Mouse (Mus musculus) embryo, embryonic 9.5 days (tissue): ENCODE data around the gene Padi4.
A peak's percentile ranks its signal among the peaks of the same experiment; 100 is the strongest.

Experiments
- DNase-seq: peaks from one replicate; pipeline ENCODE4 v3.0.0-alpha.2; 2017; ENCODE audit errors: extremely low spot score

Gene Padi4

GRCm38 (mm10) chr4:140774025-140774800, at the start of gene Padi4:
Padi4 (minus strand) TSS chr4:140774236.
- no peak for DNase-seq

GRCm38 (mm10) chr4:140821988-140822387, 48.0 kb upstream of the Padi4 start:
- DNase-seq = no peak

- DNase-seq = no peak
These were observed 43.4 kb upstream of the Padi4 start for GRCm38 (mm10) chr4:140817413-140817812.

- no peak for DNase-seq
These were observed 42.2 kb upstream of the Padi4 start for GRCm38 (mm10) chr4:140815996-140816917.

- DNase-seq = no peak
These were observed 41.5 kb upstream of the Padi4 start for GRCm38 (mm10) chr4:140815496-140815895.

- DNase-seq = peak; percentile 61
These were observed 40.5 kb upstream of the Padi4 start for GRCm38 (mm10) chr4:140814241-140815225.

- no peak for DNase-seq
These were observed 39.5 kb upstream of the Padi4 start for GRCm38 (mm10) chr4:140813358-140814185.

GRCm38 (mm10) chr4:140812609-140813008, 38.6 kb upstream of the Padi4 start:
- DNase-seq = no peak

- DNase-seq = no peak
These were observed 38.2 kb upstream of the Padi4 start for GRCm38 (mm10) chr4:140812191-140812590.

GRCm38 (mm10) chr4:140810458-140811260, 36.6 kb upstream of the Padi4 start, which contains the start of gene Padi3:
Padi3 (minus strand) TSS chr4:140810648.
- no peak for DNase-seq

GRCm38 (mm10) chr4:140809118-140809517, 35.1 kb upstream of the Padi4 start:
- no peak for DNase-seq

- DNase-seq = no peak
These were observed 30.6 kb upstream of the Padi4 start for GRCm38 (mm10) chr4:140804601-140805000.

- no peak for DNase-seq
These were observed 27.3 kb upstream of the Padi4 start for GRCm38 (mm10) chr4:140801364-140801763.

- no peak for DNase-seq
These were observed 22.8 kb upstream of the Padi4 start for GRCm38 (mm10) chr4:140796786-140797185.

- no peak for DNase-seq
These were observed 20.6 kb upstream of the Padi4 start for GRCm38 (mm10) chr4:140794678-140795077.

GRCm38 (mm10) chr4:140793795-140794194, 19.8 kb upstream of the Padi4 start:
- no peak for DNase-seq

- no peak for DNase-seq
These were observed 18.5 kb upstream of the Padi4 start for GRCm38 (mm10) chr4:140792584-140792983.

GRCm38 (mm10) chr4:140791071-140791470, 17.0 kb upstream of the Padi4 start:
- no peak for DNase-seq

- DNase-seq = no peak
These were observed 15.9 kb upstream of the Padi4 start for GRCm38 (mm10) chr4:140789983-140790382.

- DNase-seq = peak; percentile 68
These were observed 14.9 kb upstream of the Padi4 start for GRCm38 (mm10) chr4:140788983-140789382.
